Mouse (Mus musculus) lung, embryonic 15.5 days (tissue): ENCODE results near the gene Traf7. TPM values are rescaled to one million over a fixed set of nuclear protein-coding genes. Genes with fewer than 3 reads are reported as not detected.

Experiments used
- ATAC-seq: fragments of 200-750 bp; cut with Nextera tagmentation; 2 replicates; pipeline ENCODE4 v1.8.0; 2017; ENCODE audit warnings: moderate number of reproducible peaks, borderline replicate concordance; ENCODE audit not compliant: low FRiP score, low TSS enrichment; ENCODE audit errors: extremely low read depth
- H3K27ac ChIP-seq: fragments of 300-500 bp; sonication (generic); 2 replicates; pipeline ENCODE4 v1.5.1; 2015; ENCODE audit warnings: moderate library complexity, mild to moderate bottlenecking, inconsistent platforms
- H3K27me3 ChIP-seq: fragments of 300-500 bp; sonication (generic); 2 replicates; pipeline ENCODE4 v1.6.1; 2015; ENCODE audit warnings: inconsistent platforms
- H3K36me3 ChIP-seq: fragments of 300-500 bp; sonication (generic); 2 replicates; pipeline ENCODE4 v1.6.1; 2015; ENCODE audit warnings: inconsistent platforms
- H3K4me1 ChIP-seq: fragments of 300-500 bp; sonication (generic); 2 replicates; pipeline ENCODE4 v1.6.1; 2015; ENCODE audit warnings: inconsistent platforms
- H3K4me2 ChIP-seq: fragments of 300-500 bp; sonication (generic); 2 replicates; pipeline ENCODE4 v1.6.1; 2015; ENCODE audit warnings: inconsistent platforms, mild to moderate bottlenecking, moderate library complexity
- H3K4me3 ChIP-seq: fragments of 300-500 bp; sonication (generic); 2 replicates; pipeline ENCODE4 v1.5.1; 2015; ENCODE audit warnings: mild to moderate bottlenecking, inconsistent platforms
- H3K9ac ChIP-seq: fragments of 300-500 bp; sonication (generic); 2 replicates; pipeline ENCODE4 v1.6.1; 2015; ENCODE audit warnings: inconsistent platforms
- H3K9me3 ChIP-seq: fragments of 300-500 bp; sonication (generic); 2 replicates; pipeline ENCODE4 v1.6.1; 2016; ENCODE audit warnings: inconsistent platforms
- WGBS: fragments of 180-500 bp; shearing (Covaris S2); methylation state at CpG from one replicate; pipeline ENCODE4 v1.1.7; 2015; 5-methylcytosine and 5-hydroxymethylcytosine counted together
- polyA plus RNA-seq: library from polyadenylated mRNA; unstranded; fragments of >200 nt; fragmentation: Nextera tagmentation; extraction: Ambion mirVana; gene quantifications from 2 replicates; pipeline ENCODE4 v1.2.1, GENCODE M21; 2015

Traf7 gene
- 96.7 and 106 TPM in 2 replicates for polyA plus RNA-seq

GRCm38 (mm10) chr17:24527723-24528559 is at the start of gene Traf7:
TSS of gene Traf7 (minus strand) at chr17:24527938.
- no peaks in the 10 kb centered on the region for H3K27me3 ChIP-seq
- H3K9me3 ChIP-seq = no peaks in the 10 kb centered on the region
- peak; percentile 97 for ATAC-seq
- H3K36me3 ChIP-seq = peaks cover 6% of the 10 kb centered on the region; the same call in 1 of the 2 replicates
- under 1% methylated on average over 40 of the region's 40 CpGs for WGBS
- H3K4me2 ChIP-seq = peak within 1 kb of the TSS; percentile 64
- peak within 1 kb of the TSS; percentile 79 for H3K27ac ChIP-seq
- H3K4me1 ChIP-seq = peaks cover 51% of the 10 kb centered on the region
- peak within 1 kb of the TSS; percentile 84 for H3K9ac ChIP-seq
- H3K4me3 ChIP-seq = peak within 1 kb of the TSS; percentile 87

- Histone ChIP-seq H3K27ac (no peak overlapping the region), H3K4me3 (no peak overlapping the region), H3K4me2 (no peak overlapping the region), H3K27me3 (no peaks in the 10 kb centered on the region), H3K4me1 (no peaks in the 10 kb centered on the region), H3K9me3 (no peaks in the 10 kb centered on the region), H3K36me3 (peaks cover 75% of the 10 kb centered on the region), H3K9ac (no peak overlapping the region)
- no peak for ATAC-seq
- 91% methylated on average over 9 of the region's 9 CpGs for WGBS
Measured at GRCm38 (mm10) chr17:24573811-24574210, 46.1 kb upstream of the Traf7 start.

- ATAC-seq = no peak
Measured at GRCm38 (mm10) chr17:24572651-24573245, 45.0 kb upstream of the Traf7 start.

GRCm38 (mm10) chr17:24569837-24570236 is 42.1 kb upstream of the Traf7 start:
- no peaks in the 10 kb centered on the region for H3K9me3 ChIP-seq
- H3K36me3 ChIP-seq = peaks cover 66% of the 10 kb centered on the region
- no peaks in the 10 kb centered on the region for H3K27me3 ChIP-seq
- H3K4me3 ChIP-seq = no peak overlapping the region
- no peak overlapping the region for H3K27ac ChIP-seq
- 84% methylated on average over 4 of the region's 4 CpGs for WGBS
- no peak for ATAC-seq
- peaks cover 7% of the 10 kb centered on the region for H3K4me1 ChIP-seq
- no peak overlapping the region for H3K9ac ChIP-seq
- no peak overlapping the region for H3K4me2 ChIP-seq

More at GRCm38 (mm10) chr17:24572651-24573245, 45.0 kb upstream of the Traf7 start:
- H3K27me3 ChIP-seq = no peaks in the 10 kb centered on the region
- H3K9ac ChIP-seq = no peak overlapping the region
- H3K36me3 ChIP-seq = peaks cover 75% of the 10 kb centered on the region
- H3K9me3 ChIP-seq = no peaks in the 10 kb centered on the region
- no peak overlapping the region for H3K4me3 ChIP-seq
- no peak overlapping the region for H3K27ac ChIP-seq
- 89% methylated on average over 12 of the region's 12 CpGs for WGBS
- no peaks in the 10 kb centered on the region for H3K4me1 ChIP-seq
- no peak overlapping the region for H3K4me2 ChIP-seq

- H3K27me3 ChIP-seq = no peaks in the 10 kb centered on the region
- H3K4me2 ChIP-seq = no peak overlapping the region
- H3K27ac ChIP-seq = peak overlapping the region; percentile 22; the same call in 1 of the 2 replicates
- no peak for ATAC-seq
- no peaks in the 10 kb centered on the region for H3K9me3 ChIP-seq
- peaks cover 15% of the 10 kb centered on the region for H3K4me1 ChIP-seq
- H3K4me3 ChIP-seq = no peak overlapping the region
- H3K9ac ChIP-seq = peak overlapping the region; percentile 29; the same call in 1 of the 2 replicates
- H3K36me3 ChIP-seq = peaks cover 45% of the 10 kb centered on the region
- WGBS = 61% methylated on average over 8 of the region's 8 CpGs
Measured at GRCm38 (mm10) chr17:24567034-24567779, 39.5 kb upstream of the Traf7 start.

- Histone ChIP-seq H3K4me1 (peaks cover 15% of the 10 kb centered on the region), H3K36me3 (peaks cover 36% of the 10 kb centered on the region), H3K9ac (no peak overlapping the region), H3K4me3 (no peak overlapping the region), H3K27me3 (no peaks in the 10 kb centered on the region), H3K27ac (no peak overlapping the region), H3K4me2 (no peak overlapping the region), H3K9me3 (no peaks in the 10 kb centered on the region)
- no peak for ATAC-seq
- WGBS = 79% methylated on average over 3 of the region's 3 CpGs
Measured at GRCm38 (mm10) chr17:24565792-24566191, 38.1 kb upstream of the Traf7 start.

GRCm38 (mm10) chr17:24565092-24565491 is 37.4 kb upstream of the Traf7 start:
- 85% methylated on average over 3 of the region's 3 CpGs for WGBS
- Histone ChIP-seq H3K9ac (no peak overlapping the region), H3K27me3 (no peaks in the 10 kb centered on the region), H3K9me3 (no peaks in the 10 kb centered on the region), H3K4me1 (peaks cover 15% of the 10 kb centered on the region), H3K4me2 (no peak overlapping the region), H3K27ac (no peak overlapping the region), H3K4me3 (no peak overlapping the region), H3K36me3 (peaks cover 34% of the 10 kb centered on the region)
- no peak for ATAC-seq

- Histone ChIP-seq H3K4me3 (no peak overlapping the region), H3K36me3 (peaks cover 28% of the 10 kb centered on the region), H3K9me3 (no peaks in the 10 kb centered on the region), H3K4me2 (no peak overlapping the region), H3K27me3 (no peaks in the 10 kb centered on the region), H3K27ac (no peak overlapping the region), H3K9ac (no peak overlapping the region), H3K4me1 (peaks cover 17% of the 10 kb centered on the region)
- ATAC-seq = no peak
- 88% methylated on average over 4 of the region's 4 CpGs for WGBS
Measured at GRCm38 (mm10) chr17:24564422-24564821, 36.7 kb upstream of the Traf7 start.

- Histone ChIP-seq H3K4me2 (no peak overlapping the region), H3K4me3 (no peak overlapping the region), H3K9ac (no peak overlapping the region), H3K27ac (no peak overlapping the region), H3K4me1 (peaks cover 25% of the 10 kb centered on the region), H3K27me3 (no peaks in the 10 kb centered on the region), H3K9me3 (no peaks in the 10 kb centered on the region), H3K36me3 (peaks cover 20% of the 10 kb centered on the region)
- WGBS = 75% methylated on average over 5 of the region's 5 CpGs
- ATAC-seq = no peak
Measured at GRCm38 (mm10) chr17:24563638-24564037, 35.9 kb upstream of the Traf7 start.

GRCm38 (mm10) chr17:24561592-24561991 is 33.9 kb upstream of the Traf7 start:
- no peaks in the 10 kb centered on the region for H3K9me3 ChIP-seq
- H3K4me3 ChIP-seq = no peak overlapping the region
- H3K9ac ChIP-seq = no peak overlapping the region
- no peaks in the 10 kb centered on the region for H3K27me3 ChIP-seq
- H3K4me2 ChIP-seq = no peak overlapping the region
- peaks cover 7% of the 10 kb centered on the region; the same call in 1 of the 2 replicates for H3K36me3 ChIP-seq
- WGBS = 84% methylated on average over 2 of the region's 2 CpGs
- ATAC-seq = no peak
- H3K27ac ChIP-seq = no peak overlapping the region
- peaks cover 35% of the 10 kb centered on the region for H3K4me1 ChIP-seq

GRCm38 (mm10) chr17:24560301-24561028 is 32.7 kb upstream of the Traf7 start:
- Histone ChIP-seq H3K9me3 (no peaks in the 10 kb centered on the region), H3K36me3 (peaks cover 7% of the 10 kb centered on the region; the same call in 1 of the 2 replicates), H3K4me1 (peaks cover 35% of the 10 kb centered on the region), H3K27me3 (no peaks in the 10 kb centered on the region), H3K4me3 (no peak overlapping the region), H3K9ac (no peak overlapping the region), H3K27ac (no peak overlapping the region), H3K4me2 (no peak overlapping the region)
- WGBS = 85% methylated on average over 5 of the region's 5 CpGs
- ATAC-seq = no peak
